Mouse (Mus musculus): ENCODE data around the gene Wnt10a.
A peak's percentile ranks its signal among the peaks of the same experiment; 100 is the strongest.

Wnt10a gene

GRCm38 (mm10) chr1:74791249-74791648 lies at the start of gene Wnt10a:
Wnt10a (plus strand) TSS chr1:74791516.
- no peak for DNase-seq (ENCODE audit: extremely low read depth, low read depth, low spot score)

DNA sequence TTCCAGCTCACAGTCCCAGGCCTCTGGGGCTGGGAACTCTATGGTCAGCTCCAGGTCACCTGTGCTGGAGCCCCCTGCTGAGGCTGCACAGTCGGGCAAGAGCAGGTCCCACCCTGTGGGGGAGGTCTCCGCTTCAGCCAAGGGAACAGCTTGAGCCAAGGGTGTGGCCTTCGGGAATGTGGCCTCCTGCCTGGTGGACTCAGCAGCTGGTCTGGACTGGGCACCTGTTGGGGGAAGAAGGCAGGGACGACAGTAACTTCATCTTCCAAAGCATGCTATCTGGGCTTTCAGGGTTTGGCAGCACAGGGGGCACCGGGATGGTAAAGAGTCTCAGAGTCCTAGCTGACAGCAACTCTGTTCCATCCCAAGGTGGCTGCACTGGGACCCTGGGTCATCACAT lies 44.0 kb upstream of the Wnt10a start:
- no peak for DNase-seq (ENCODE audit: extremely low read depth, low read depth, low spot score)

GRCm38 (mm10) chr1:74748643-74749271 lies 42.6 kb upstream of the Wnt10a start, which contains the start of gene Prkag3:
Prkag3 (minus strand) TSS chr1:74749221.
- no peak for DNase-seq (ENCODE audit: extremely low read depth, low read depth, low spot score)

- no peak for DNase-seq (ENCODE audit: extremely low read depth, low read depth, low spot score)
Measured at GRCm38 (mm10) chr1:74749301-74749700, 42.0 kb upstream of the Wnt10a start.

- DNase-seq (ENCODE audit: extremely low read depth, low read depth, low spot score): no peak
Measured at GRCm38 (mm10) chr1:74750683-74751082, 40.6 kb upstream of the Wnt10a start.

GRCm38 (mm10) chr1:74752150-74752549 lies 39.2 kb upstream of the Wnt10a start:
- no peak for DNase-seq (ENCODE audit: extremely low read depth, low read depth, low spot score)

- no peak for DNase-seq (ENCODE audit: extremely low read depth, low read depth, low spot score)
Measured at GRCm38 (mm10) chr1:74752833-74753232, 38.5 kb upstream of the Wnt10a start.

- no peak for DNase-seq (ENCODE audit: extremely low read depth, low read depth, low spot score)
Measured at GRCm38 (mm10) chr1:74753266-74753974, 37.9 kb upstream of the Wnt10a start.

DNA sequence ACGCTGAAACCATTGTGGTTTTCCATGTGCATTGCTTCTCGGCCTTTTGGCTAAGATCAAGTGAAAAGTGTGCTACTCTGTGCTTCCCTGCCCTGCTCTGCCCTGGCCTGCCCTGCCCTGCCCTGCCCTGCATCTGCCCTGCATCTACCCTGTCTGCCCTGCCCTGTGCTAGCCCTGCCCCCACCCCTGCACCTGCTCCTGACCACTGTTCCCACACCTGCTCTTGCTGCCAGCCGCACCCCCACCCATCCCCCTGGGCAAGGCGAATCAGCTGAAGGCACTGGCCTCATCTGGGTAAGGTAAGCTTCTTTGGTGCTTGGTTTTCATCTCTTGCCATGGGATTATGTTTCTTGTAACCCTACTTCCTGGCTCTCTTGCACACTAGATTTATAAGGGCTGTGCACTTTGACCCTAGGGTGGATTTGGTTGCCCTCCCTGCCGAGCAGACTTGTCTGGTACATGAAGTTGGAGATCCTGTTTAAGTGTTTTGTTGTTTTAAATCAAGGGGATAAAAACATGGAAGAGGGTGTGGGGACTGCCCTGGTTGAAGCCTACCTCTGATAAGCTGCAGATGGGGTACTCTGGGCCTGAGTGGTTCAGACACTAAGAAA lies 37.0 kb upstream of the Wnt10a start:
- DNase-seq (ENCODE audit: extremely low read depth, low read depth, low spot score): no peak

DNA sequence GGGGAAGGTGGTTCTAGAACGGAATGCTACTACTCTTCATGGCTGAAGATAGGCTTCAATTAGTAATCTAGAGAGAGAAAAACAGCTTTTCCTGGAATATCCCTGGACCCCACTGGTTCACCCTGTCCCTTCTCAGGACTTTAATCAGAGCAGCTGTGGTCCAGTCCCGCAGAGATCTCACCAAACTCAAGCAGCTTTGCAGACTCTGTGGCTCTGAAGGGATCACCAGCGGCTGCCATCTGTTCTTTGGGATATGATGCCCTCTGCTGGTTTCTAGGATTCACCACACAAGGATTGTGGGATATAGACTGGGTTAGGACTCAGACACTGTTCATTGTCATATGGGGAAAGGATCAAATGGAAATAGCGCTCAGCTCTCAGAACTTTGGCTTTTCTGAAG lies 31.5 kb upstream of the Wnt10a start:
- DNase-seq (ENCODE audit: extremely low read depth, low read depth, low spot score): no peak

DNA sequence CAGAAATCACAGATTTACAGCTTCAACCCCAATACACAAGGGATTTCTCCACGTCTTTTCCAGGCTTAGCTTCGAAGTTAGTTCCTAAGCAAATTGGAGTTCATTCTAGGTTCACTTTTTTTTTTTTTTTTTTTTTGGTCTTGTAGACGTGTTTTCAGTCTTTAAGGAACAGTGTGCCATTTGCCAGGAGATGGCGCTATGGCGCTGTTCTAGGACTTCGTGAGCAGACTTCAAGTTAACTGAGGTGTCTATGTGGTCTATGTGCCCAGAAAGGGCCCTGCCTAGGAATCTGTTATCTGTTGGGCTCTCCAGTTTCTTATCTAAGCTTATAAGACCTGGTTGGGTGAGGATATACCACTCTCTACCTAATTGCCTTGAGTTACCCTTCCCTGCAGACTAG lies 28.2 kb upstream of the Wnt10a start:
- DNase-seq (ENCODE audit: extremely low read depth, low read depth, low spot score): no peak

GRCm38 (mm10) chr1:74770727-74771466 lies 20.4 kb upstream of the Wnt10a start:
- no peak for DNase-seq (ENCODE audit: extremely low read depth, low read depth, low spot score)

DNA sequence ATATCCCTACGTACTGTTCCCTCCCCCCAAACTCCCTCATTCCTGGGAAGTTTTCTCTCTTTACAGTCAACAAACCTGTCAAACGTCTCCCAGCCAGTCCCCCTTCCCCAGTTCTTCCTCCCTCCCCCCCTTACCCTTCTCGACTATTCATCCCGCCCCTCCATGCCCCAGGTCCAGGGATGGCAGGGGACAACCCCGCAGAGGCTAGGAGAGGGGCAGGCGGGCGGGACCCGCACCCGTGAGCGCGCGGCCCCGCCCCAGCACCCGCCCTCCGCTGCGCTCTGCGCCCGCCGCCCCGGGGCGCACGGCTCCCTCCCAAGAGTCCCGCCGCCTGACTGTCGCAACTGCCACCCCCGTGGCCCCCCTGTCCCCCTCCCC lies 19.9 kb upstream of the Wnt10a start:
- no peak for DNase-seq (ENCODE audit: extremely low read depth, low read depth, low spot score)

DNA sequence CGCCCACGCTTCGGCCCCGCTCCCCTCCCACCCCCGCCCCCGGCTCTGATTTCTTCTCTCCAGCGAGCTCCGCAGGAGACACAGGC lies 19.6 kb upstream of the Wnt10a start, which contains the start of gene Wnt6:
Gene Wnt6, plus strand, starts transcription at position 48 of the 86 bp plus-strand sequence.
- no peak for DNase-seq (ENCODE audit: extremely low read depth, low read depth, low spot score)

DNA sequence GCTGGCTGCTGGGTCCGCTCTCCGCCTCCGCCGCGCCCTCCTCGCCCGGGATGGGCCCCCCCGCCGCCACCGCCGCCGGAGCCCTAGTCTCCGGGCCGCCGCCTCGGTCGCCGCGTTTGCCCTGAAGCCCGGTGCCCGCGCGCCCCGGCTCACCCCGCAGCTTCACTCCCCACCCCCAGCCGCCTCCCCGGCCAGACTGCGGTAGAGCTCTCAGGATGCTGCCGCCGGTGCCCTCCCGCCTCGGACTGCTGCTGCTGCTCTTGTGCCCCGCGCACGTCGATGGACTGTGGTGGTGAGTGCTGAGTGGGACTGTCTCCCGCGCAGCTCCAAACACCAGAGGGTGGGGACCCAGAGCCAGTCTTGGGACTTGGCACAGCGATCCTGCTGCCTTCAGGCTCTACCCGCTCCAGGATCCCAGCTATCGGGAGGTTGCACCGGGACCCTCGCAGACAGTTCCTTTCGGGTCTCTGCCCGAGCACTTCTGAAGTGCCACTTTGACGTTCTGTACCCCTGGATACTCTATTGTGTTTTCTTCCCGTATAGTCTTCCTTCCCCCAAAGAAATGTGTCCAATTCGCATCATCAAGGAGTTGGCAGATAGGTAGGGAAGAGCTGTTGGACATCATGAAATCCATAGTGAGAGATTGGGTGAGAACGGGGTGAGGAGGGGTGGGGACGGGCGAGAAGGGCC lies 19.2 kb upstream of the Wnt10a start:
- DNase-seq (ENCODE audit: extremely low read depth, low read depth, low spot score): no peak

GRCm38 (mm10) chr1:74773136-74773535 lies 18.2 kb upstream of the Wnt10a start:
- DNase-seq (ENCODE audit: extremely low read depth, low read depth, low spot score): peak; percentile 81

DNA sequence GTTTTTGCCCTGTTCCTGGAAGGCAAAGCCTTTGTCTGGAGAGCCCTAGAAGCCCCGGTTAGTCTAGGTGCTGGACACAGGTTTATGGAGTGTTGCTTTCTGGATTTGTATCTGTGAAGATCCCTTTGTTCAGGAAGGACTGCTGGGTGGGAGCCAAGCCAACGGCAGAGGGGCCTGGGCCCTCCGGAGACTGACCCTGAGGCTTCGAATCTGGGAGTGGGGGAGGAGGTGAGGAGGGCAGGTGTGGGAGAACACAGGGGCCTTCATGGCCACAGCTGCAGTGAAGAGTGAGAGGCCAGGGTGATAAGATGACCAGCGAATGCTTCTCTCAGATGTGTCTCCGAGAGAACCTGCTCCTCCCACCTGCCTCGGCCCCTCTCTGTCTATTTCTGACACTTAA lies 17.3 kb upstream of the Wnt10a start:
- no peak for DNase-seq (ENCODE audit: extremely low read depth, low read depth, low spot score)

DNA sequence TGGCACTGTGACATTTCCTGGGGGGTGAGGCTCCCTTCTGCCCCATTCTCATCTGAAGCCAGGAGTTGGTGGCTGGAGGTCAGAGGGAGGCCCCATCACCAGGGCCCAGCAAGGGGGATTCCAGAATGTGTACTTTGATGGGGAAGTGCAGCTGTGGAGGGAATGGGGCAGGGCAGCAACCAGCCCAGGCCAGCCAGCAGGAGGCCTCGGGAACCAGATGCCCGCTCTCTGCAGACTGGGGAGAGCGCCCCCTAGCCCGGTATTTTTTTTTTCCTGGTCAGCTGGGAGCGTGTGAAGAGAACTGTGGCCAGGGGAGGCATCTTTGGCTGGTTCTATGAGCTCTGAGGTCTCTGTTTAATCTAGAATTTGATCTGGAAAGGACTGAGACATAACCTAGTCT lies 15.5 kb upstream of the Wnt10a start:
- no peak for DNase-seq (ENCODE audit: extremely low read depth, low read depth, low spot score)

- no peak for DNase-seq (ENCODE audit: extremely low read depth, low read depth, low spot score)
Measured at GRCm38 (mm10) chr1:74778934-74779486, 12.3 kb upstream of the Wnt10a start.

DNA sequence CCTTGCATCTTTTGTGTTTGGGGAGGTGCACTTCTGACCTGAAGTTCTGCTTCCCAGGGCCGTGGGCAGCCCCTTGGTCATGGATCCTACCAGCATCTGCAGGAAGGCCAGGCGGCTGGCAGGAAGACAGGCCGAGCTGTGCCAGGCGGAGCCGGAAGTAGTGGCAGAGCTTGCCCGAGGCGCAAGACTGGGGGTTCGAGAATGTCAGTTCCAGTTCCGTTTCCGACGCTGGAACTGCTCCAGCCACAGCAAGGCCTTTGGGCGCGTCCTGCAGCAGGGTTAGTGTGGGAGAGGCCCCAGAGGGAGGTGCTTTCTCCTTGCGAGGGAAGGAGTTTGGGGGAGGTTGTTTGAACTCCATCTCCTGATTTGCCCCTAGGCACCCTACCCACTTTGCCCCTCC lies 9.3 kb upstream of the Wnt10a start:
- DNase-seq (ENCODE audit: extremely low read depth, low read depth, low spot score): no peak

- no peak for DNase-seq (ENCODE audit: extremely low read depth, low read depth, low spot score)
Measured at GRCm38 (mm10) chr1:74783554-74783953, 7.8 kb upstream of the Wnt10a start.
